Mouse (Mus musculus): ENCODE results near the gene Krt6a. TPM values are rescaled to one million over a fixed set of nuclear protein-coding genes. Genes with fewer than 3 reads are reported as not detected.

Gene Krt6a
- total RNA-seq, 2 experiments from 2014 or later = 0.23 TPM; not detected in 1

Small RNA genes within 50 kb of the gene (microRNA-seq; reads per million reads assigned to microRNA genes)
- gene Gm44323 = not detected
- gene Gm44342 = not detected
- not detected for gene Gm44383
- gene Gm44479 = not detected

Other genes starting within 250 kb of the Krt6a start
- gene Krt88, start 246.6 kb downstream of the Krt6a start, total RNA-seq (2021) = not detected
- not detected for gene Krt81, start 230.6 kb downstream of the Krt6a start, total RNA-seq (2021)
- gene Krt86, start 220.8 kb downstream of the Krt6a start, total RNA-seq (2021) = not detected
- gene Krt83, start 202.8 kb downstream of the Krt6a start, total RNA-seq (2021) = under 1 TPM in 1 of 2 experiments, not detected in 1; 0.21 TPM
- under 1 TPM in 1 of 2 experiments, not detected in 1; 0.36 TPM for gene Gm49425, start 177.0 kb downstream of the Krt6a start, total RNA-seq (2021)
- gene Krt84, start 161.5 kb downstream of the Krt6a start, total RNA-seq (2021) = not detected
- gene Krt82, start 143.6 kb downstream of the Krt6a start, total RNA-seq (2021) = not detected
- not detected for gene Krt90, start 131.4 kb downstream of the Krt6a start, total RNA-seq (2021)
- gene Krt75, start 120.4 kb downstream of the Krt6a start, total RNA-seq (2021) = under 1 TPM in 1 of 2 experiments, not detected in 1; 0.08 TPM
- gene Gm5414, start 66.1 kb downstream of the Krt6a start, total RNA-seq (2021) = not detected
- not detected for gene Gm5478, start 46.9 kb downstream of the Krt6a start, total RNA-seq (2021)
- gene Krt6b, start 14.0 kb downstream of the Krt6a start, total RNA-seq (2021) = under 1 TPM in 1 of 2 experiments, not detected in 1; 0.13 TPM
- 1 to 10 TPM in 1 of 2 experiments, under 1 TPM in 1; 0.39 to 1.9 TPM for gene Krt5, start 18.6 kb upstream of the Krt6a start, total RNA-seq (2021)
- under 1 TPM in 1 of 2 experiments, not detected in 1; 0.39 TPM for gene Krt71, start 48.8 kb upstream of the Krt6a start, total RNA-seq (2021)
- not detected for gene Krt72, start 92.2 kb upstream of the Krt6a start, total RNA-seq (2021)
- under 1 TPM in 1 of 2 experiments, not detected in 1; 0.21 TPM for gene Krt73, start 108.0 kb upstream of the Krt6a start, total RNA-seq (2021)
- gene Krt2, start 123.9 kb upstream of the Krt6a start, total RNA-seq (2021) = not detected
- 1 to 10 TPM in 1 of 2 experiments, under 1 TPM in 1; 0.81 to 3.1 TPM for gene Krt1, start 156.5 kb upstream of the Krt6a start, total RNA-seq (2021)
- gene Krt77, start 175.4 kb upstream of the Krt6a start, total RNA-seq (2021) = not detected
- gene Krt76, start 198.6 kb upstream of the Krt6a start, total RNA-seq (2021) = not detected
- gene Krt4, start 230.4 kb upstream of the Krt6a start, total RNA-seq (2021) = under 1 TPM; 0.44 to 0.67 TPM
- gene Krt79, start 246.0 kb upstream of the Krt6a start, total RNA-seq (2021) = under 1 TPM; 0.44 to 0.47 TPM